Mouse (Mus musculus): ENCODE results near the gene Hist2h2ac. TPM values are rescaled to one million over a fixed set of nuclear protein-coding genes. Genes with fewer than 3 reads are reported as not detected.

Gene Hist2h2ac
- polyA plus RNA-seq, 1 experiment from 2014 or later, result 13.7 TPM

DNA sequence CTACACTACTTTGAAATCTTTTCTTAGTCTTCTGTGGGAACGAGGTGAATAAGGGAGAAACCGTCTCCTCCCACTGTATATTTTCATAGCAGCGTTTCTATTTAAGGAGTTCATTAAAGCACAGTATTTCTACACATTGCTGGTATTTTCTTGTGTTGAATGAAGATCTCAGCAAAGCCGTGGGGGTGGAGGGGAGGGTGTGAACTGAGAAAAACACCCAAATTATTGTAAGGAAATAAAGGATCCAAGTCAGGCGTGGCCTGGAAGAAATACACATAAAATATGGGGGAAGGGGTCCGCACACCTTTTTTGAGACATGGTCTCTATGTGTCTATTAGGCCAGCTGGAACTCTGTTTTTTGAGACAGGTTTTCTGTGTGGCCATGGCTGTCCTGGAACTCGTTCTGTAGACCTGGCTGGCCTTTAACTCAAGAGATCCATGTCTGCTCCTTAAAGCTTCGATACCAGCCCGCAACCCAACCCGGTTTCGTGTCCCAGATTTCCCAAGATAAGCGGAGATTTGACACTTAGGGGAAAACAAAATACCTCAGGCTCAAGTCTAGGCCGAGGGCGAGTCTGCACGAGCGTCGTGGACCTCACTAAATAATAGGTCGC lies 49.0 kb downstream of the Hist2h2ac start:
- Histone ChIP-seq H3K9me3 (no peaks in the 10 kb centered on the region), H3K4me3 (peak overlapping the region; percentile 97), H3K4me1 (peaks cover 37% of the 10 kb centered on the region), H3K27me3 (no peaks in the 10 kb centered on the region), H3K36me3 (peaks cover 23% of the 10 kb centered on the region), H3K27ac (peak overlapping the region; percentile 98), H3K9ac (peak overlapping the region; percentile 76), H3K4me2 (peak overlapping the region; percentile 85)
- 10% methylated on average over 18 of the region's 18 CpGs for WGBS
- ATAC-seq (ENCODE audit: borderline replicate concordance, extremely low read depth, low FRiP score, low TSS enrichment), result peak; percentile 24; the same call in 1 of the 2 replicates

DNA sequence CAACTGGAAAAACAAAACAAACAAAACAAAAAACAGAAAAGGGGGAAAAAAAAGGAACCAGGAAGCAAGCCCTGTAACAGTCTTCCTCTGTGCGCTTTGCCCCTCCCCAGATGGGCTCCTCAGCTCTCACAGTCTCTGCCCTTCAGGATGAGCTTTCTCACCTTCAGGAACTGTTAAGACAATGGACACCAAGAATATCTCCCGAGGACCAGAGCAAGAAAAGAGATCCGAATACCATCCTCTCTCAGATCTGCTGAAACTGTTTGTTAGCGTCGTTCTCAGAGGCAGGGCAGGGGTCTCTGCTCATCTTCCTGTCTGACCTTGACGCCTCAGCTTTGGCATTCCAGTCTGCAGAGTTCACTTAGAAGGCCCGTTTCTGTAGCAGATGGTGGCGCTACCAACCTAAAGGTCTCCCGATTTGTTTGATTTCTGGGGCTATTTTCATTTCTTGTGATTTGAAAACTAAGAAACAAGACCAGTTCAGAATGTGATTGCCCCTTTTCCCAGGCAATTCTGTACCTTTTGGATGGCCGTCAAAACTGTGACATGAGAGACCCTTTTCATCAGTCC lies 49.6 kb downstream of the Hist2h2ac start:
- WGBS, result 40% methylated on average over 10 of the region's 10 CpGs
- Histone ChIP-seq H3K9ac (peak overlapping the region; percentile 76), H3K36me3 (peaks cover 17% of the 10 kb centered on the region)

More for the DNA sequence above, 49.6 kb downstream of the Hist2h2ac start:
- H3K27ac ChIP-seq, result peak overlapping the region; percentile 98
- ATAC-seq (ENCODE audit: borderline replicate concordance, extremely low read depth, low FRiP score, low TSS enrichment), result no peak
- H3K4me1 ChIP-seq, result peaks cover 37% of the 10 kb centered on the region
- H3K4me2 ChIP-seq, result peak overlapping the region; percentile 85
- H3K27me3 ChIP-seq, result no peaks in the 10 kb centered on the region
- no peaks in the 10 kb centered on the region for H3K9me3 ChIP-seq
- peak overlapping the region; percentile 97 for H3K4me3 ChIP-seq

Small RNAs within 50 kb of the gene (microRNA-seq; reads per million reads assigned to microRNA genes)
- not detected for gene Gm44492
- not detected for gene Gm47311
- not detected for gene Gm47313

Other genes starting within 250 kb of the Hist2h2ac start
- gene Plekho1, start 224.9 kb downstream of the Hist2h2ac start, polyA plus RNA-seq (2015; fragmentation: Nextera tagmentation; extraction: Ambion mirVana), result 36.0 and 38.2 TPM in 2 replicates
- gene Vps45, start 162.4 kb downstream of the Hist2h2ac start, polyA plus RNA-seq (2015; fragmentation: Nextera tagmentation; extraction: Ambion mirVana), result 32.2 and 33.4 TPM in 2 replicates
- 22.0 and 22.9 TPM in 2 replicates for gene Otud7b, start 116.4 kb downstream of the Hist2h2ac start, polyA plus RNA-seq (2015; fragmentation: Nextera tagmentation; extraction: Ambion mirVana)
- gene Mtmr11, start 58.9 kb downstream of the Hist2h2ac start, polyA plus RNA-seq (2015; fragmentation: Nextera tagmentation; extraction: Ambion mirVana), result 11.2 and 14.9 TPM in 2 replicates
- gene Sf3b4, start 48.5 kb downstream of the Hist2h2ac start, polyA plus RNA-seq (2015; fragmentation: Nextera tagmentation; extraction: Ambion mirVana), result 168 and 175 TPM in 2 replicates
- 3.7 and 4.4 TPM in 2 replicates for gene Sv2a, start 39.7 kb downstream of the Hist2h2ac start, polyA plus RNA-seq (2015; fragmentation: Nextera tagmentation; extraction: Ambion mirVana)
- 56.8 and 64.4 TPM in 2 replicates for gene Bola1, start 1.2 kb downstream of the Hist2h2ac start, polyA plus RNA-seq (2015; fragmentation: Nextera tagmentation; extraction: Ambion mirVana)
- gene Hist2h2ab, start 1.0 kb downstream of the Hist2h2ac start, polyA plus RNA-seq (2015; fragmentation: Nextera tagmentation; extraction: Ambion mirVana), result 1.1 and 1.4 TPM in 2 replicates
- 7.2 and 7.4 TPM in 2 replicates for gene Hist2h2be, start 239 bp upstream of the Hist2h2ac start, polyA plus RNA-seq (2015; fragmentation: Nextera tagmentation; extraction: Ambion mirVana)
- 9.8 and 13.7 TPM in 2 replicates for gene Hist2h3c2, start 18.2 kb upstream of the Hist2h2ac start, polyA plus RNA-seq (2015; fragmentation: Nextera tagmentation; extraction: Ambion mirVana)
- gene Hist2h2aa2, start 19.4 kb upstream of the Hist2h2ac start, polyA plus RNA-seq (2015; fragmentation: Nextera tagmentation; extraction: Ambion mirVana), result 58.4 and 70.0 TPM in 2 replicates
- 20.4 and 20.5 TPM in 2 replicates for gene Hist2h2aa1, start 24.6 kb upstream of the Hist2h2ac start, polyA plus RNA-seq (2015; fragmentation: Nextera tagmentation; extraction: Ambion mirVana)
- 0.45 and 1.9 TPM in 2 replicates for gene Hist2h3c1, start 25.8 kb upstream of the Hist2h2ac start, polyA plus RNA-seq (2015; fragmentation: Nextera tagmentation; extraction: Ambion mirVana)
- gene Hist2h4, start 42.4 kb upstream of the Hist2h2ac start, polyA plus RNA-seq (2015; fragmentation: Nextera tagmentation; extraction: Ambion mirVana), result 15.9 and 16.1 TPM in 2 replicates
- 87.1 and 95.3 TPM in 2 replicates for gene Hist2h3b, start 47.8 kb upstream of the Hist2h2ac start, polyA plus RNA-seq (2015; fragmentation: Nextera tagmentation; extraction: Ambion mirVana)
- gene Hist2h2bb, start 48.9 kb upstream of the Hist2h2ac start, polyA plus RNA-seq (2015; fragmentation: Nextera tagmentation; extraction: Ambion mirVana), result 10.1 and 18.0 TPM in 2 replicates
- 2.4 and 3.6 TPM in 2 replicates for gene Fcgr1, start 73.1 kb upstream of the Hist2h2ac start, polyA plus RNA-seq (2015; fragmentation: Nextera tagmentation; extraction: Ambion mirVana)
- 0.14 TPM in 1 of 2 replicates, not detected in the other for gene BC107364, start 231.4 kb upstream of the Hist2h2ac start, polyA plus RNA-seq (2015; fragmentation: Nextera tagmentation; extraction: Ambion mirVana)

Data from lung, embryonic 15.5 days (tissue).